Mouse (Mus musculus) midbrain, postnatal 0 days (tissue): Measurements from ENCODE around the gene Mon1b. TPM values are rescaled to one million over a fixed set of nuclear protein-coding genes. Genes with fewer than 3 reads are reported as not detected.
A peak's percentile ranks its signal among the peaks of the same experiment; 100 is the strongest.

Experiments used
- ATAC-seq: fragments of 200-750 bp; cut with Nextera tagmentation; 2 replicates; pipeline ENCODE4 v1.8.0; 2017; ENCODE audit warnings: moderate number of reproducible peaks, mild to moderate bottlenecking, moderate TSS enrichment, moderate library complexity; ENCODE audit not compliant: low FRiP score
- DNase-seq: peaks from one replicate; pipeline ENCODE4 v3.0.0-alpha.2; 2015; ENCODE audit warnings: low spot score
- H3K27ac ChIP-seq: fragments of 300-500 bp; sonication (generic); 2 replicates; pipeline ENCODE4 v1.5.1; 2014; ENCODE audit warnings: low read depth, mild to moderate bottlenecking, low read length, mixed read lengths
- H3K27me3 ChIP-seq: fragments of 300-500 bp; sonication (generic); 2 replicates; pipeline ENCODE4 v1.6.1; 2014; ENCODE audit warnings: low read length, control low read depth, mixed read lengths; ENCODE audit not compliant: insufficient read depth
- H3K36me3 ChIP-seq: fragments of 300-500 bp; sonication (generic); 2 replicates; pipeline ENCODE4 v1.6.1; 2014; ENCODE audit warnings: low read length, control low read depth, mixed read lengths; ENCODE audit not compliant: insufficient read depth
- H3K4me1 ChIP-seq: fragments of 300-500 bp; sonication (generic); 2 replicates; pipeline ENCODE4 v1.6.1; 2014; ENCODE audit warnings: mild to moderate bottlenecking, control low read depth, antibody characterized with exemption, low read length, mixed read lengths; ENCODE audit not compliant: insufficient read depth
- H3K4me2 ChIP-seq: fragments of 300-500 bp; sonication (generic); 2 replicates; pipeline ENCODE4 v1.6.1; 2014; ENCODE audit warnings: low read depth, mild to moderate bottlenecking, low read length, mixed read lengths; ENCODE audit not compliant: poor library complexity, severe bottlenecking
- H3K4me3 ChIP-seq: fragments of 300-500 bp; sonication (generic); 2 replicates; pipeline ENCODE4 v1.5.1; 2014; ENCODE audit warnings: low read depth, mild to moderate bottlenecking, low read length, moderate library complexity
- H3K9ac ChIP-seq: fragments of 300-500 bp; sonication (generic); replicated peaks from 2 replicates; pipeline ENCODE4 v1.6.1; 2014; ENCODE audit warnings: mild to moderate bottlenecking, low read length, moderate library complexity, mixed read lengths; ENCODE audit not compliant: poor library complexity, severe bottlenecking
- H3K9me3 ChIP-seq: fragments of 300-500 bp; sonication (generic); 2 replicates; pipeline ENCODE4 v1.6.1; 2016; ENCODE audit warnings: low read length, control low read depth
- CTCF ChIP-seq: IDR thresholded peaks from 2 replicates; pipeline ENCODE4 v1.5.1; 2016; ENCODE audit warnings: antibody characterized with exemption, mild to moderate bottlenecking
- WGBS: fragments of 180-500 bp; shearing (Covaris S2); extraction: QIAGEN DNeasy Blood & Tissue Kit; methylation state at CpG from one replicate; pipeline ENCODE4 v1.1.7; 2014; 5-methylcytosine and 5-hydroxymethylcytosine counted together
- polyA plus RNA-seq: library from polyadenylated mRNA; unstranded; fragments of >200 nt; fragmentation: Nextera tagmentation; extraction: Ambion mirVana; gene quantifications from 2 replicates; pipeline ENCODE4 v1.2.1, GENCODE M21; 2015
- total RNA-seq: library from RNA; depleted of rRNA; stranded (reverse); fragments of >200 nt; gene quantifications from 2 replicates; pipeline ENCODE4 v1.2.3, GENCODE M21; 2014

The Mon1b gene
- total and polyA plus RNA-seq, 2 experiments from 2014 or later = 9.6 to 26.8 TPM

DNA sequence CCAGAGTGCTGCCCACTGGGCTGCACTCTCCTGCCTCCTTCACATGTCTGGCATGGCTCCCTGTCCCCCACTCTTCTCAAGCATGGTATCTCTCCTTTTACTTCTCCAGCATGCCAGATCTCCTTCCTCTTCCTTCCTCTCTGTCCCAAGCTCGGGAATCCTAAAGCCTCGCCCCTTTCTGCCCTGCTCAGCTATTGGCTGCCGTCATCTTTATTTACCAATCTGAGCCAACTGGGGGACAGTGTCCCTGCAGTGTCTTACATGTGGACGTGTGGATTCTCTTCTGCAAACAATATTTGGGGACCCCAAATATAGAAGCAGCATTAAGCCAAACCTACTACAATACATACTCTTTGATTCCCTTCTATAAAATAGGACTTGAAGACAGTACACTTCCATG, 17.8 kb downstream of the Mon1b start:
- DNase-seq (no peak), ATAC-seq (no peak)
- Histone ChIP-seq H3K9ac (no peak overlapping the region), H3K4me3 (no peak overlapping the region), H3K4me2 (no peak overlapping the region), H3K9me3 (no peaks in the 10 kb centered on the region), H3K27ac (no peak overlapping the region), H3K36me3 (no peaks in the 10 kb centered on the region), H3K27me3 (no peaks in the 10 kb centered on the region), H3K4me1 (no peaks in the 10 kb centered on the region)
- WGBS = 69% methylated on average over 4 of the region's 4 CpGs
- TF ChIP-seq CTCF = no peak

DNA sequence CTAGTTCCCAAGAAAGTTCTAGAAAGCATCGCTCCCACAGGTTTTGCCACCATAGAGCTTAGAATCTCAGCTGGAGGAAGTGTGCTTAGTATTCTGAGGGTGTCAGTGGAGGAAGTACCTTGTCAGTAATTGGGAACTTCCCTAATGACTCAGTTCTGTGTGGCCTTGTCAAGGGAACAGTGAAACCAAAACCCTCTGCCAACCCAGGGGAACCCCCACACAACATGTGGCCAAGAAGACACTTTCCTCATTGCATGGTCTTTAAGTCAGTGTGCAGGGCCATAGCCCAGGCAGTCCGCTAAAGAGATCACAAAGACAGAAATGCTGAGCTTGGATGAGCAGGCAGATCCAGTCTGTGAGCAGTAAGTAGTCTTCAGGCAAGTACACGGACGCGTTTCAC, 20.8 kb downstream of the Mon1b start:
- no peaks in the 10 kb centered on the region for H3K4me1 ChIP-seq
- no peak overlapping the region for H3K4me2 ChIP-seq
- no peaks in the 10 kb centered on the region for H3K36me3 ChIP-seq
- ATAC-seq (no peak), DNase-seq (no peak)
- H3K9ac ChIP-seq = no peak overlapping the region
- H3K27me3 ChIP-seq = no peaks in the 10 kb centered on the region
- no peaks in the 10 kb centered on the region for H3K9me3 ChIP-seq
- TF ChIP-seq CTCF = no peak
- WGBS = 93% methylated on average over 5 of the region's 5 CpGs
- H3K27ac ChIP-seq = no peak overlapping the region
- no peak overlapping the region for H3K4me3 ChIP-seq

DNA sequence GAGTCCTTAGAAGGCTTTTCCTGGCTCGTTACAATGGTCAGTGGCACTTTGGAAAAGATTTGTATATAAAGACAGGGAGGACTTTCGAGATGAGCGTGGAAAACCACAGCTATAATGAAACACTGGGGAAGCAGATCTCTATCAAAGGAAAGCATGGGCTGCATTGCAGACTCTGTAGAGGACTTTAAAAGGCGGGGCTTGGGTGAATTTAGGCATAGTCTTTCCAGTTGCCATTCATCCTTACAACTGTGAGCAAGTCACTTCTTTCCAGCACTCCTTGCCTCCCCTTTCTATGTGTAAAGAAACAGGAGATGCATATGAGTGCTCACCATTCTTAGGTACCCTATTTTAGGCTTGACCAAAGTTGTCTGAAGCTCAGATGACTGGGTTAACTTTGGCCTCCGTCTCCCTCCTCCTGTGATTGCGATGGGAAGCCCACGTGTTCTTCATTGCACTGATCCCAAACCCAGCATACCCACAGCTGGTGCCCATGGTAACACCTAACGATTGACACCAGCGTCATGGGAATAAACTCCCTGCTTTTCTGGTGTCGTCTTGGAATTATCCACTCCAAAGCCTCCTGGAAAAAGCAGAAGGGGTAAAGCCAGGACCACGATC, 21.4 kb downstream of the Mon1b start:
- no peak overlapping the region for H3K4me3 ChIP-seq
- no peak for TF ChIP-seq CTCF
- H3K27ac ChIP-seq = no peak overlapping the region
- DNase-seq (no peak), ATAC-seq (no peak)
- no peak overlapping the region for H3K4me2 ChIP-seq
- no peak overlapping the region for H3K9ac ChIP-seq
- H3K27me3 ChIP-seq = no peaks in the 10 kb centered on the region
- H3K4me1 ChIP-seq = no peaks in the 10 kb centered on the region
- no peaks in the 10 kb centered on the region for H3K36me3 ChIP-seq
- 78% methylated on average over 11 of the region's 11 CpGs for WGBS
- no peaks in the 10 kb centered on the region for H3K9me3 ChIP-seq

DNA sequence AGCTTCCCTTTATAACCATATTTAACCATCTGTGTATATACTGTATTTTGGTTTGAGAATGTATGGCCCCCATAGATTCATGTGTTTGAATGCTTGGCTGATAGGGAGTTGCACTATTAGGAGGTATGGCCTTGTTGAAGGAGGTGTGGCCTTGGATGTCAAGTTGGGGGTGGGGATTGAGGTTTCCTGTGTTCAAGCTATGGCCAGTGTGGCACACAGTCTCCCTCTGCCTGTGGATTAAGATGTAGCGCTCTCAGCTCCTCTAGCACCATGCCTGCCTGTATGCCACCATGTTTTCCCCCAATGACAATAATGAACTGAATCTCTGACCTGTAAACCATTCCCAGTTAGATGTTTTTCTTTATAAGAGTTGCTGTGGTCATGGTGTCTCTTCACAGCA, 24.7 kb downstream of the Mon1b start:
- 100% methylated on average over 1 of the region's 1 CpGs for WGBS
- TF ChIP-seq CTCF = peak; percentile 7; the same call in 1 of the 2 replicates

DNA sequence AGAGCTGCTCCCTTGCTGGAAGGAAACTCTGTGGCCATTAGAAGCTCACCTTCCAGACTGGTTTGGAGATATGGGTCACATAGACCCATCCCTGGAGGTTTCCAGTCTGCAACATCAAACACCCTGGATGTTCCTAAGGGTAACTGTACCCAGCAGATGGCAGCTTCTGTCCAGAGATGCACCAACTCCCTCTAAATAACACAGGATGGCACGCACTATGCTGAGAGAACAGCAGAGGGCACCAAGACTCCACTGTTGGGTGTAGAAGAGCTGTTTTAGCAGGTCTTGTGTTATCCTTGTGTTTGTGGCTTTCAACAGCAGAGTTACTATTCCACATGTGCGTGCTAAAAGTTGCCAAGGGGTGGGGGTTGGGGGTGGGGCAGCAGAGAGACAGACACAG, 29.2 kb downstream of the Mon1b start:
- Histone ChIP-seq H3K9me3 (no peaks in the 10 kb centered on the region), H3K4me3 (no peak overlapping the region), H3K27me3 (no peaks in the 10 kb centered on the region), H3K36me3 (no peaks in the 10 kb centered on the region), H3K27ac (no peak overlapping the region), H3K9ac (no peak overlapping the region), H3K4me2 (no peak overlapping the region), H3K4me1 (no peaks in the 10 kb centered on the region)
- 8% methylated on average over 2 of the region's 2 CpGs for WGBS
- DNase-seq = peak; percentile 95
- TF ChIP-seq CTCF = peak; percentile 100
- peak; percentile 87 for ATAC-seq

More for the DNA sequence above, 24.7 kb downstream of the Mon1b start:
- H3K9me3 ChIP-seq = no peaks in the 10 kb centered on the region
- H3K4me3 ChIP-seq = no peak overlapping the region
- DNase-seq (no peak), ATAC-seq (no peak)
- no peaks in the 10 kb centered on the region for H3K36me3 ChIP-seq
- H3K9ac ChIP-seq = no peak overlapping the region
- no peak overlapping the region for H3K27ac ChIP-seq
- H3K4me2 ChIP-seq = no peak overlapping the region
- no peaks in the 10 kb centered on the region for H3K27me3 ChIP-seq
- H3K4me1 ChIP-seq = no peaks in the 10 kb centered on the region

DNA sequence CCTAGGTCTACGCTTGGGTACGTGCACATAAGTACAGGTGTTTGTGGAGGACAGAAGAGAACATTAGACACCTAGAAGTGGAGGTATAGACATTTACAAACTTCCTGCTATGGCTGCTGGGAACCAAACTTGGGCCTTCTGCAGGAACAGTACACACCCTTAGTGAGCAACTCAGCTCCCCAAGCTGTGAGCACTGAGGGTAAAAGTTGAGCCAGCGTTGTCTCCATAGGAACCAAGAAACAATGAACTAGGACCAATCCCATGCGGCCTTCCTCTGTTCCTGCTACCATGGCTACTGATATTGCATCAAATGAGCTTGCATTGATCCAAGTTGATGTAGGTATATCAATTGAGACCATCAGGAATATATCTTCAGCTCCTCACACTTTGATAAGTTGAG, 29.6 kb downstream of the Mon1b start:
- Histone ChIP-seq H3K9ac (no peak overlapping the region), H3K27ac (no peak overlapping the region), H3K4me3 (no peak overlapping the region), H3K27me3 (no peaks in the 10 kb centered on the region), H3K4me1 (no peaks in the 10 kb centered on the region), H3K4me2 (no peak overlapping the region), H3K36me3 (no peaks in the 10 kb centered on the region), H3K9me3 (no peaks in the 10 kb centered on the region)
- TF ChIP-seq CTCF = no peak
- DNase-seq (no peak), ATAC-seq (no peak)
- WGBS = 50% methylated on average over 4 of the region's 4 CpGs
